Mouse (Mus musculus) forebrain, postnatal 0 days (tissue): ENCODE data around the gene Mydgf. TPM values are rescaled to one million over a fixed set of nuclear protein-coding genes. Genes with fewer than 3 reads are reported as not detected.
A peak's percentile ranks its signal among the peaks of the same experiment; 100 is the strongest.

ENCODE experiments used
- ATAC-seq: fragments of 200-750 bp; cut with Nextera tagmentation; 2 replicates; pipeline ENCODE4 v1.8.0; 2017; ENCODE audit warnings: mild to moderate bottlenecking, moderate library complexity
- DNase-seq: peaks from one replicate; pipeline ENCODE4 v3.0.0-alpha.2; 2015
- H3K27ac ChIP-seq: fragments of 300-500 bp; sonication (generic); 2 replicates; pipeline ENCODE4 v1.5.1; 2014; ENCODE audit warnings: low read depth, mild to moderate bottlenecking, antibody characterized with exemption, low read length, moderate library complexity, mixed read lengths
- H3K27me3 ChIP-seq: fragments of 300-500 bp; sonication (generic); 2 replicates; pipeline ENCODE4 v1.6.1; 2014; ENCODE audit warnings: mild to moderate bottlenecking, low read length, mixed read lengths; ENCODE audit not compliant: insufficient read depth
- H3K36me3 ChIP-seq: fragments of 300-500 bp; sonication (generic); 2 replicates; pipeline ENCODE4 v1.6.1; 2014; ENCODE audit warnings: mild to moderate bottlenecking, moderate library complexity; ENCODE audit not compliant: insufficient read depth
- H3K4me1 ChIP-seq: fragments of 300-500 bp; sonication (generic); 2 replicates; pipeline ENCODE4 v1.6.1; 2014; ENCODE audit warnings: antibody characterized with exemption; ENCODE audit not compliant: insufficient read depth
- H3K4me2 ChIP-seq: fragments of 300-500 bp; sonication (generic); 2 replicates; pipeline ENCODE4 v1.6.1; 2014; ENCODE audit warnings: low read depth, mild to moderate bottlenecking, moderate library complexity
- H3K4me3 ChIP-seq: fragments of 300-500 bp; sonication (generic); 2 replicates; pipeline ENCODE4 v1.5.1; 2014; ENCODE audit warnings: low read depth, low read length, mixed read lengths
- H3K9ac ChIP-seq: fragments of 300-500 bp; sonication (generic); 2 replicates; pipeline ENCODE4 v1.6.1; 2014; ENCODE audit warnings: mild to moderate bottlenecking
- H3K9me3 ChIP-seq: fragments of 300-500 bp; sonication (generic); 2 replicates; pipeline ENCODE4 v1.6.1; 2016; ENCODE audit warnings: low read length
- CTCF ChIP-seq: sonication (generic); IDR thresholded peaks from 2 replicates; pipeline ENCODE4 v1.5.1; 2016; ENCODE audit warnings: antibody characterized with exemption, control low read depth, low read depth
- WGBS: fragments of 180-500 bp; shearing (Covaris S2); extraction: QIAGEN DNeasy Blood & Tissue Kit; methylation state at CpG from one replicate; pipeline ENCODE4 v1.1.7; 2014; 5-methylcytosine and 5-hydroxymethylcytosine counted together
- polyA plus RNA-seq: library from polyadenylated mRNA; unstranded; fragments of >200 nt; fragmentation: Nextera tagmentation; extraction: Ambion mirVana; gene quantifications from 2 replicates; pipeline ENCODE4 v1.2.1, GENCODE M21; 2015
- total RNA-seq: library from RNA; depleted of rRNA; stranded (reverse); fragments of >200 nt; gene quantifications from 2 replicates; pipeline ENCODE4 v1.2.3, GENCODE M21; 2014

Mydgf gene
- total and polyA plus RNA-seq, 2 experiments from 2014 or later: 52.3 to 75.0 TPM

- WGBS: 83% methylated on average over 6 of the region's 6 CpGs
- Histone ChIP-seq H3K27me3 (no peaks in the 10 kb centered on the region), H3K36me3 (no peaks in the 10 kb centered on the region), H3K4me2 (no peak overlapping the region), H3K9ac (no peak overlapping the region), H3K4me3 (no peak overlapping the region), H3K27ac (no peak overlapping the region), H3K9me3 (no peaks in the 10 kb centered on the region), H3K4me1 (peaks cover 7% of the 10 kb centered on the region; the same call in 1 of the 2 replicates)
- TF ChIP-seq CTCF: no peak
- no peak for DNase-seq
- no peak for ATAC-seq
Measured at GRCm38 (mm10) chr17:56163523-56164102, 20.1 kb downstream of the Mydgf start.

- Histone ChIP-seq H3K4me1 (peaks cover 7% of the 10 kb centered on the region; the same call in 1 of the 2 replicates), H3K36me3 (no peaks in the 10 kb centered on the region), H3K9me3 (no peaks in the 10 kb centered on the region), H3K27ac (no peak within 1 kb of the TSS), H3K4me3 (peak within 1 kb of the TSS; percentile 39), H3K27me3 (no peaks in the 10 kb centered on the region), H3K9ac (peak within 1 kb of the TSS; percentile 47), H3K4me2 (peak within 1 kb of the TSS; percentile 81)
- TF ChIP-seq CTCF: no peak; the same call in 1 of the 2 replicates
- WGBS: 3% methylated on average over 30 of the region's 30 CpGs
- DNase-seq (peak; percentile 94), ATAC-seq (peak; percentile 100)
Measured at GRCm38 (mm10) chr17:56162231-56162774, 21.4 kb downstream of the Mydgf start, which contains the start of gene Tnfaip8l1. TSS of gene Tnfaip8l1 (plus strand) at chr17:56162477.

- 10% methylated on average over 9 of the region's 9 CpGs for WGBS
Measured at GRCm38 (mm10) chr17:56159729-56160128, 24.0 kb downstream of the Mydgf start.

GRCm38 (mm10) chr17:56153643-56154042 is 30.1 kb downstream of the Mydgf start:
- peak; percentile 38; the same call in 1 of the 2 replicates for ATAC-seq
- no peak overlapping the region for H3K27ac ChIP-seq
- WGBS: 24% methylated on average over 9 of the region's 9 CpGs

More at GRCm38 (mm10) chr17:56159729-56160128, 24.0 kb downstream of the Mydgf start:
- H3K9me3 ChIP-seq: no peaks in the 10 kb centered on the region
- no peaks in the 10 kb centered on the region for H3K27me3 ChIP-seq
- no peak overlapping the region for H3K9ac ChIP-seq
- no peak overlapping the region for H3K4me3 ChIP-seq
- H3K4me1 ChIP-seq: peaks cover 7% of the 10 kb centered on the region; the same call in 1 of the 2 replicates
- H3K27ac ChIP-seq: no peak overlapping the region
- peak; percentile 67 for DNase-seq
- TF ChIP-seq CTCF: peak; percentile 87
- no peak overlapping the region for H3K4me2 ChIP-seq
- no peaks in the 10 kb centered on the region for H3K36me3 ChIP-seq
- ATAC-seq: no peak

GRCm38 (mm10) chr17:56149897-56150296 is 33.8 kb downstream of the Mydgf start:
- ATAC-seq (no peak), DNase-seq (no peak)
- Histone ChIP-seq H3K4me2 (no peak overlapping the region), H3K27ac (no peak overlapping the region), H3K27me3 (peaks cover 5% of the 10 kb centered on the region; the same call in 1 of the 2 replicates), H3K36me3 (no peaks in the 10 kb centered on the region), H3K9ac (no peak overlapping the region), H3K4me1 (no peaks in the 10 kb centered on the region), H3K9me3 (no peaks in the 10 kb centered on the region), H3K4me3 (no peak overlapping the region)
- 31% methylated on average over 2 of the region's 2 CpGs for WGBS
- no peak for TF ChIP-seq CTCF

More at GRCm38 (mm10) chr17:56153643-56154042, 30.1 kb downstream of the Mydgf start:
- TF ChIP-seq CTCF: no peak
- peak; percentile 36 for DNase-seq
- H3K27me3 ChIP-seq: peaks cover 5% of the 10 kb centered on the region; the same call in 1 of the 2 replicates
- H3K4me1 ChIP-seq: no peaks in the 10 kb centered on the region
- no peak overlapping the region for H3K4me2 ChIP-seq
- H3K9me3 ChIP-seq: no peaks in the 10 kb centered on the region
- no peaks in the 10 kb centered on the region for H3K36me3 ChIP-seq
- no peak overlapping the region for H3K4me3 ChIP-seq
- no peak overlapping the region for H3K9ac ChIP-seq

GRCm38 (mm10) chr17:56148790-56149618 is 34.7 kb downstream of the Mydgf start:
- Histone ChIP-seq H3K36me3 (no peaks in the 10 kb centered on the region), H3K4me1 (no peaks in the 10 kb centered on the region), H3K4me3 (peak overlapping the region; percentile 32), H3K9me3 (no peaks in the 10 kb centered on the region), H3K9ac (peak overlapping the region; percentile 54), H3K27me3 (peaks cover 5% of the 10 kb centered on the region; the same call in 1 of the 2 replicates), H3K4me2 (peak overlapping the region; percentile 67), H3K27ac (no peak overlapping the region)
- WGBS: 2% methylated on average over 30 of the region's 30 CpGs
- peak; percentile 48 for ATAC-seq
- TF ChIP-seq CTCF: no peak
- no peak for DNase-seq
